Mouse (Mus musculus) neural tube, embryonic 13.5 days (tissue): Measurements from ENCODE around the gene Igdcc3. TPM values are rescaled to one million over a fixed set of nuclear protein-coding genes. Genes with fewer than 3 reads are reported as not detected.
"Not testable (repeated sequence)": the region's sequence is repeated elsewhere in the genome, so short reads cannot be mapped to it uniquely, and the experiment has no call there.

Experiments used
- ATAC-seq: fragments of 200-750 bp; cut with Nextera tagmentation; 2 replicates; pipeline ENCODE4 v1.8.0; 2017; ENCODE audit warnings: low read depth, mild to moderate bottlenecking, moderate TSS enrichment, moderate library complexity
- H3K27ac ChIP-seq: fragments of 300-500 bp; sonication (generic); replicated peaks from 2 replicates; pipeline ENCODE4 v1.5.1; 2015; ENCODE audit warnings: moderate library complexity, mild to moderate bottlenecking, inconsistent platforms
- H3K27me3 ChIP-seq: fragments of 300-500 bp; sonication (generic); 2 replicates; pipeline ENCODE4 v1.6.1; 2015; ENCODE audit warnings: mild to moderate bottlenecking, inconsistent platforms
- H3K36me3 ChIP-seq: fragments of 300-500 bp; sonication (generic); 2 replicates; pipeline ENCODE4 v1.6.1; 2015; ENCODE audit warnings: mild to moderate bottlenecking, inconsistent platforms
- H3K4me1 ChIP-seq: fragments of 300-500 bp; sonication (generic); replicated peaks from 2 replicates; pipeline ENCODE4 v1.6.1; 2015; ENCODE audit warnings: inconsistent platforms
- H3K4me2 ChIP-seq: fragments of 300-500 bp; sonication (generic); 2 replicates; pipeline ENCODE4 v1.6.1; 2015; ENCODE audit warnings: inconsistent platforms, mild to moderate bottlenecking, moderate library complexity
- H3K4me3 ChIP-seq: fragments of 300-500 bp; sonication (generic); 2 replicates; pipeline ENCODE4 v1.5.1; 2015; ENCODE audit warnings: mild to moderate bottlenecking, inconsistent platforms
- H3K9ac ChIP-seq: fragments of 300-500 bp; sonication (generic); 2 replicates; pipeline ENCODE4 v1.6.1; 2015; ENCODE audit warnings: moderate library complexity, mild to moderate bottlenecking, inconsistent platforms
- H3K9me3 ChIP-seq: fragments of 300-500 bp; sonication (generic); 2 replicates; pipeline ENCODE4 v1.6.1; 2016; ENCODE audit warnings: inconsistent platforms
- WGBS: fragments of 180-500 bp; shearing (Covaris S2); methylation state at CpG from one replicate; pipeline ENCODE4 v1.1.7; 2015; 5-methylcytosine and 5-hydroxymethylcytosine counted together
- polyA plus RNA-seq: library from polyadenylated mRNA; unstranded; fragments of >200 nt; fragmentation: Nextera tagmentation; extraction: Ambion mirVana; gene quantifications from 2 replicates; pipeline ENCODE4 v1.2.1, GENCODE M21; 2015

The Igdcc3 gene
- polyA plus RNA-seq, 1 experiment from 2014 or later = 12.9 TPM

DNA sequence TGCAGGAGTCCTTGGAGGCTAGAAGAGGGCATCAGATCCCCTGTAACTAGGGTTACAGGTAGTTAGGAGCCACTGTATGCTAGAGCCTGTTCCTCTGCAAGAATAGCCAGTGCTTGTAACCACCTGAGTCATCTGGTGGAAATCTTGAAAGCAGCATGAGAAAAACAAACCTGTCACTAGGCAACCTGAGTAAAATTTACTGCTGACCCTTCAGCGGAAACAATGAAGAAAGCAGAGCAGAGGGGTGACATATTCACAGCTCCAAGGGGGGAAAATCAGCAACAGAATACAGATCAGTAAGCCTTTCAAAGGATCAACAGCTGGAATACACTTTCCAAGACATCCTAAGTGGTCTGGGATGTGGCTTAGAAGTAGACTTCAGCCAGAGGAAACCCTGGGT, 70.6 kb downstream of the Igdcc3 start:
- H3K4me2 ChIP-seq = no peak overlapping the region
- WGBS = 18% methylated on average over 1 of the region's 1 CpGs
- H3K27me3 ChIP-seq = no peaks in the 10 kb centered on the region
- no peak overlapping the region for H3K27ac ChIP-seq
- peaks cover 12% of the 10 kb centered on the region for H3K4me1 ChIP-seq
- ATAC-seq = no peak
- H3K4me3 ChIP-seq = no peak overlapping the region
- H3K9ac ChIP-seq = no peak overlapping the region
- no peaks in the 10 kb centered on the region; the same call in 1 of the 2 replicates for H3K9me3 ChIP-seq
- H3K36me3 ChIP-seq = no peaks in the 10 kb centered on the region

DNA sequence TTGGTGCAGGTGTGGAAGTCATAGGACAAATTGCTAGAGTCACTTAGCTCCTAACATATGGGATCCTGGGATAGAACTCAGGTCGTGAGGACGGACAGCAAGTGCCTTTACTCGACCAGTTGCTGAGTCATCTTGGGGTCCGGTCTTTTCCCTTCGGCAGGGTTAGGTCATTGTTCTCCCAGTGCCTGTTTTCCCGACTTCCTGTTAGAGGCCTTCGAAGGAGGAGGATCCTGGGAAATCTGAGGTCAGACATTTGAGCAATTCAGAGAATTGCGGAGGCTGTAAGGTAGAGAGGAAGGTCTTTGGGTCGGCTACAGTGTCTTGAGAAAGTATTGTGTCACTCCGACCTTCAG, 73.4 kb downstream of the Igdcc3 start:
- Histone ChIP-seq H3K4me2 (peak overlapping the region; percentile 95), H3K27me3 (no peaks in the 10 kb centered on the region), H3K4me1 (peaks cover 21% of the 10 kb centered on the region), H3K9me3 (no peaks in the 10 kb centered on the region), H3K4me3 (peak overlapping the region; percentile 68), H3K27ac (peak overlapping the region; percentile 93), H3K36me3 (no peaks in the 10 kb centered on the region), H3K9ac (peak overlapping the region; percentile 86; the same call in 1 of the 2 replicates)
- no peak for ATAC-seq
- 16% methylated on average over 10 of the region's 10 CpGs for WGBS

DNA sequence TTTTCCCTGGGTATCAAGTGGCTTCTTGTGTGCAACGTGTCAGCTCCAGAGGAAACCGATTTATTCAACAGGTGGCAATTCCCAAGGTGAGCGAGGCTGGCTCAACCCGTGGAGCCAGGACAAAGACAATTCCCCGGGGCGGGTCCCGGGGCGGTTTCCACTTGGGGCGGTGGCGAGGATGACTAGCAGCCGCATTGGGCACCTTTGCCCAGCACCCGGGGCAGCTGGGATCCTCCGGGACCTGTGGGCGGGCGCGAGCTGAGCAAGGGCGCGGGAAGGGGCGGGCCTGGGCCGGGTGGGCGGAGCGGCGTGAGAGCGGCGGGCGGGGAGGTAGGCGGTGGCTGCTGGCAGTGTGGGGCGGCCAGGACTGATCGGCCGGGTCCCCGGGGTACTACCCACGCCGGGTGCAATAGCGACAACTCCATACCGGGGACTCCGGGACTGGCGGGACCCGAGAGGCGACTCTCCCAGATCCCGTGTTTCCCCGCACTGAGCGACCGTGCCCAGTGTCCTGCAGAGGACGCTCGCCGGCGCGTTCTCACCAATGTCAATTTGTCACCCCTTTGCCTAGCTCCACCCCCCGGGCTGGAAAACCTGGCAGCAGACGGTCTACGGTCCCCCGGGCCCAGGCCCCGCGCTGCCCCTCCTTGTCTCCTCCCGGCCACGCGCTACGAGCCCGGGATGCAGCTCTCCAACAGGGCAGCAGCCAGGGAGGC, 73.9 kb downstream of the Igdcc3 start:
- Histone ChIP-seq H3K27me3 (no peaks in the 10 kb centered on the region), H3K27ac (peak overlapping the region; percentile 93), H3K9me3 (no peaks in the 10 kb centered on the region), H3K36me3 (no peaks in the 10 kb centered on the region), H3K4me3 (peak overlapping the region; percentile 68), H3K9ac (peak overlapping the region; percentile 86), H3K4me1 (peaks cover 21% of the 10 kb centered on the region), H3K4me2 (peak overlapping the region; percentile 95)
- under 1% methylated on average over 59 of the region's 59 CpGs for WGBS
- peak; percentile 96 for ATAC-seq

DNA sequence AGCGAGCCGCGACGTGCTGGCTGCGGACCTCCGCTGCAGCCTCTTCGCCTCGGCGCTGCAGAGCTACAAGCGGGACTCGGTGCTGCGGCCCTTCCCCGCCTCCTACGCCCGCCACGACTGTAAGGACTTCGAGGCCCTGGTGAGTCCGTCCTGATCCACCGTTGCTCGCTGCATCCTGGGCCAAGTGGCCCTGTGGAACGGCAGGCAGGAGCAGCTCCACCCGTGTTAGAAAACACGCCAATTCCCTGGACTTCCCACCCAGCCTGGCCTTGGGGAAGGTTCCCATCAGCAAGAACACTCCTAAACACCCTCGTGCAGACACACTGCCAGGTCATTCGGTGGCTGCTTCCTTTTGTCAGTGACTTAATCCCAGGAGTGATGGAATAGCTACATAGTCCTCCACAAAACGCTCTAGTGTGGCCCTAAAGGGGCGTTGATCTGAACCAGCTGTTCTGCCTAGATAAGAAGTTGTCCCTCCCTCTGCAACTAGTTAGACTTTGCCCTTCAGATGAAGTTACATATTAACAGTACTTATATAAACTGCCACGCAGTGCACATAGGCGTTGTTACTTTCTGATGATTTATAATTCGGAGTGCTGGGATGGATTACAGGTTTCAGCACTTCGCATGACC, 74.6 kb downstream of the Igdcc3 start:
- H3K4me3 ChIP-seq = peak overlapping the region; percentile 68
- 10% methylated on average over 31 of the region's 31 CpGs for WGBS
- peaks cover 21% of the 10 kb centered on the region for H3K4me1 ChIP-seq
- H3K36me3 ChIP-seq = no peaks in the 10 kb centered on the region
- H3K27ac ChIP-seq = peak overlapping the region; percentile 93
- peak; percentile 11; the same call in 1 of the 2 replicates for ATAC-seq
- peak overlapping the region; percentile 86 for H3K9ac ChIP-seq
- no peaks in the 10 kb centered on the region for H3K27me3 ChIP-seq
- peak overlapping the region; percentile 95 for H3K4me2 ChIP-seq
- no peaks in the 10 kb centered on the region for H3K9me3 ChIP-seq

DNA sequence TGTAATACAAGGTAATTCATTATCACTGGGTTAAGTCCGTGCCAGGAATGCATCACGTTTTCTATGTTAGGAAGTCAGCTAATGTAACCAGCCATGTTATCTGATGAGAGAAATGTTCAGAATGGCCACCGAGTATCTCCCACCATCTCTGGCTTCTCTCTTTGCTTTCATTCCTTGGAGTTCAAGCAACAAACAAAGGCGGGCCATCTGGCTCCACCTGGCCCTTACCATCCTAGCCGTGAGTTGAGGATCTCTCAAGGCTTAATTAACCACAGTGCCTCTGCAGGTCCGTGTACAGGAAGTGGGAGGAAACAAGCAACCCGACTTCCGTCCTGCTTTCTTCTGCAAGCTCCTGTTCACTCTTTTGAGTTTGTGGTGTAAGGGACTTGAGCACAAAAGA, 76.0 kb downstream of the Igdcc3 start:
- Histone ChIP-seq H3K4me3 (no peak overlapping the region), H3K36me3 (no peaks in the 10 kb centered on the region), H3K9me3 (no peaks in the 10 kb centered on the region), H3K4me2 (no peak overlapping the region), H3K27ac (no peak overlapping the region), H3K27me3 (no peaks in the 10 kb centered on the region), H3K4me1 (peaks cover 21% of the 10 kb centered on the region), H3K9ac (no peak overlapping the region)
- ATAC-seq = no peak
- 71% methylated on average over 8 of the region's 8 CpGs for WGBS

DNA sequence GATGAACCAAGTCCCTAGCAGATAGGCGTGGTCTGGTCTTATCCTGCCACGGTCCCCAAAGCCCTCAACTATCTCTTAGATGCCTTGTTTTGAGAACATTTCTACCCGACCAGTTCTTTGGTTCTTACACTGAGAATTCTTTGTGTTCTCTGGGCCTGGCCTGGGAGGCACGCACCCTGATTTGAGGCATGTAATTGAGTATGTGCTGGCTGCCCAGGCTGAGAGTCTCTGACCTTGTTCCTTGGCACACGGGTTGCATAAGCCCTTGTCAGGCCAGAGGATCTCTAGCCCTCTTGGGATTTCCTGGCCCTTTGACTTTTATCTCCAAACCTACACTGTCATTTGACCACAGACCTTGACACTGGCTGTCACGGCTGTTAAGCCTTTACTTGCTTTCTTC, 76.7 kb downstream of the Igdcc3 start:
- Histone ChIP-seq H3K36me3 (no peaks in the 10 kb centered on the region), H3K4me2 (no peak overlapping the region), H3K4me1 (peaks cover 21% of the 10 kb centered on the region), H3K27ac (no peak overlapping the region), H3K9ac (no peak overlapping the region), H3K9me3 (no peaks in the 10 kb centered on the region), H3K27me3 (no peaks in the 10 kb centered on the region), H3K4me3 (no peak overlapping the region)
- 63% methylated on average over 6 of the region's 6 CpGs for WGBS
- ATAC-seq = no peak

DNA sequence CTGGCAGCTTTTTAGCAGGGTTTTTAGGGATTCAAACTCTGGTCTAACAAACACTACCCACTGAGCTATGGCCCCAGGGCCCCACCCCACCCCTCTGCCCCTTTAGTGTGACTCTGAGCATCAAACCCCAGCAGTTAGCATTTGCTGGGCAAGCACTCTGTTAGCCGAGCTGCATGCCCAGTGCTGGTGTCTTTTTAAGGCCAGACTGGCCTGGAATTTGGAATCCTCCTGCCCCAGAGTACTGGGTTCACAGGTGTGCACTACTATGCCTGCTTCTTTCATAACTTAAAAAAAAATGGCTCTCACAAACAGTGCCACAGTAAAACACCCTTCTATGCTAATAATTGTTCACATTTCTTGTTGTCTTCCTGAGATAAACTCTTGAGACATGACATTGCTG, 77.9 kb downstream of the Igdcc3 start:
- no peak overlapping the region for H3K9ac ChIP-seq
- no peak overlapping the region for H3K4me3 ChIP-seq
- no peak for ATAC-seq
- no peaks in the 10 kb centered on the region for H3K36me3 ChIP-seq
- H3K9me3 ChIP-seq = no peaks in the 10 kb centered on the region
- H3K27ac ChIP-seq = no peak overlapping the region
- no peaks in the 10 kb centered on the region for H3K27me3 ChIP-seq
- peaks cover 21% of the 10 kb centered on the region for H3K4me1 ChIP-seq
- H3K4me2 ChIP-seq = no peak overlapping the region
- 80% methylated on average over 1 of the region's 1 CpGs for WGBS

DNA sequence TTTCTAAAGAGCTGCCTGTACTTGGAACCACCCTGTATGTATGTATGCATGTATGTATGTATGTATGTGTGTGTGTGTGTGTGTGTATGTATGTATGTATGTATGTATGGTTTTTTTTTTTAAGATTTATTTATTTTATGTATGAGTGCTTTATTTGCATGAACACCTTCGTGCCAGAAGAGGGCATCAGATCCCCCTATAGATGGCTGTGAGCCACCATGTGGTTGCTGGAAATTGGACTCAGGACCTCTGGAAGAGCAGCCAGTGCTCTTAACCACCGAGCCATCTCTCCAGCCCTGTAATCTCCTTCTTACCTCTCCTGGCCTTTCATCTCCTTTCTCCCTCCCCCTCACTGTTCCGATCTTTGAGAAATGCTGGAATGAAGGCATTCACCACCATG, 79.4 kb downstream of the Igdcc3 start:
- H3K27ac ChIP-seq, H3K9ac ChIP-seq, H3K4me3 ChIP-seq, H3K36me3 ChIP-seq, H3K4me2 ChIP-seq, ATAC-seq, H3K27me3 ChIP-seq, H3K9me3 ChIP-seq: not testable (repeated sequence)
- H3K4me1 ChIP-seq = peaks cover 20% of the 10 kb centered on the region
- WGBS = 61% methylated on average over 3 of the region's 3 CpGs

DNA sequence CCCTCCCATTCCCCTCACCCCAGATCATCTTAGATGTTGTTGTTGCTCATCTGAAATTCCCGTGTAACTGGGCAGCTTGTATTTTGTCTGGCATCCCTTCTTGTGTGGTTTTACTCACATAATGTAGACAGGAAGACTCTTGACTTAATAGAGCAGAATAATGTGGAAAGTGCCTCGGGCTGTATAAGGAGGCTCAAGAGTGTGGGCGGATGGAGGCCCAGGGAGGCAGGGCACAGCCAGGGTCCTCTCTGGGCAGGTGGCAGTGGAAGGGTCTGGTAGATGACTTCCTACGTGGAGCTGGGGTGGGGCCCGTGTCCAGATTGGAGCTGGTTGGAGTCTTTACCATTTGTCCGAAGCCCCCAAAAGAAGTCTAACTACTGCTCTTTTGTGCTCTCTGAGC, 82.9 kb downstream of the Igdcc3 start:
- no peaks in the 10 kb centered on the region for H3K4me1 ChIP-seq
- 80% methylated on average over 6 of the region's 6 CpGs for WGBS
- no peaks in the 10 kb centered on the region for H3K9me3 ChIP-seq
- H3K4me2 ChIP-seq = no peak overlapping the region
- ATAC-seq = no peak
- H3K27ac ChIP-seq = no peak overlapping the region
- no peak overlapping the region for H3K9ac ChIP-seq
- no peak overlapping the region for H3K4me3 ChIP-seq
- H3K27me3 ChIP-seq = no peaks in the 10 kb centered on the region
- peaks cover 9% of the 10 kb centered on the region; the same call in 1 of the 2 replicates for H3K36me3 ChIP-seq

DNA sequence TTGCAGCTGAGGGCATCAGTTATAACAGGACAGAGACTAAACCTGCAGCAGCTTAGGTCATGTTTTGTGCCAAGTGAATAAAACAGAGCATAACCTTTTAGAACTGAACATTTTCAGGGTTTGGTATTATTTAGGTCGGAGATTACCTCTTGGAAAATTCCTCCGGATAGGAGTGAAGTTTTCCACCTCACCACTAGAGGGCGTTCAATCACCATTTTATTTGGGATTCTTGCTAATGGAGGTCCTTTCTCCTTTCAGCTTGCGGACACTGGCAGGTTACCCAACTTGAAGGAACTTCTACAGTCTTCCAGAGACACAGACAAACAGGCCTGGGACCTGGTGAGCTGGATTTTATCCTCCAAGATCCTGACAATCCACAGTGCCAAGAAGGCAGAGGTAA, 84.8 kb downstream of the Igdcc3 start:
- Histone ChIP-seq H3K27me3 (no peaks in the 10 kb centered on the region), H3K4me3 (no peak overlapping the region), H3K4me1 (peaks cover 4% of the 10 kb centered on the region), H3K4me2 (no peak overlapping the region), H3K36me3 (peaks cover 14% of the 10 kb centered on the region; the same call in 1 of the 2 replicates), H3K9me3 (no peaks in the 10 kb centered on the region), H3K9ac (no peak overlapping the region), H3K27ac (no peak overlapping the region)
- 33% methylated on average over 4 of the region's 4 CpGs for WGBS
- no peak for ATAC-seq

DNA sequence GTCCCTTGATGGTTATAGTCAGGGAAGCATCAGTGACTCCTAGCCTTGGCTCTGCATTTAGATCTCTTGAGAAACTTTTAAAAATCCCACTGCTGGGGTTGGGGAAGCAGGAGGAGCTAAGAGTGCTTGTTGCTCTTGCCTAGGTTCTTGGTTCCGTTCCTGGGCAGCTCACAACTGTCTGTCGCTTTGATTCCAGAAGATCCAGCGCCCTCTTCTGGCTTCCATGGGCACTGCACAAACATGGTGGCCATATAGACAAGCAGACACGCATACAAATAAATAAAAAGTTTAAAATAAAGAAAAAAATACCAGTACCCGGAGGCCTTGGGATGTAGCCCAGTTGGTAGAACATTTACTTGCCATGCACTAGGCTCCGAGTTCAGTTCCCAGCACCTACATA, 89.3 kb downstream of the Igdcc3 start:
- ATAC-seq = no peak
- H3K4me3 ChIP-seq = no peak overlapping the region
- H3K4me1 ChIP-seq = peaks cover 14% of the 10 kb centered on the region
- no peak overlapping the region for H3K4me2 ChIP-seq
- H3K9me3 ChIP-seq = no peaks in the 10 kb centered on the region
- peak overlapping the region; percentile 69; the same call in 1 of the 2 replicates for H3K27ac ChIP-seq
- 75% methylated on average over 6 of the region's 6 CpGs for WGBS
- H3K36me3 ChIP-seq = peaks cover 18% of the 10 kb centered on the region; the same call in 1 of the 2 replicates
- H3K27me3 ChIP-seq = no peaks in the 10 kb centered on the region
- no peak overlapping the region for H3K9ac ChIP-seq

DNA sequence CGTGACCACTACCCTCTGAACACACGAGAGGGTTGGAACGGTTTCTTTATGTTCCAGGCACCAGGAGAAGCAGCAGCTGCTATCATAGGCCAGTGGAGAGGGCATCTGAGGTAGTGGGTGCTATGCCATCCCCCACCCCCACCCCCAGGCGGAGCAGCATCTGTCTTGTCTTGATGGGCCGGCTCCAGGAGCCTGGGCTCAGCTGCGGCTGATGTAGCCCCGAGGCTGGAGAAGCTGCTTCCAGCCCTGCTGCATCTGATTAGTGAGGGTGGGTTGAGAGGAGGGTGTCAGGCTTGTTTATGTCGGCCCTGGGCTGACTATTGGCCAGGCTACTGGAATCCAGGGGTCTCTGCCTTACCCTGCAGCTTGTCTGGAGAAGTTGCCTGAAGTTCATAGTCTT, 90.3 kb downstream of the Igdcc3 start:
- Histone ChIP-seq H3K4me2 (no peak overlapping the region), H3K27ac (peak overlapping the region; percentile 69), H3K4me3 (no peak overlapping the region), H3K36me3 (peaks cover 18% of the 10 kb centered on the region; the same call in 1 of the 2 replicates), H3K4me1 (peaks cover 14% of the 10 kb centered on the region), H3K9ac (no peak overlapping the region), H3K9me3 (no peaks in the 10 kb centered on the region), H3K27me3 (no peaks in the 10 kb centered on the region)
- 39% methylated on average over 8 of the region's 8 CpGs for WGBS
- peak; percentile 65; the same call in 1 of the 2 replicates for ATAC-seq
